ENCODE assay signal across 26 mouse cellular contexts in the genomic region with DNA sequence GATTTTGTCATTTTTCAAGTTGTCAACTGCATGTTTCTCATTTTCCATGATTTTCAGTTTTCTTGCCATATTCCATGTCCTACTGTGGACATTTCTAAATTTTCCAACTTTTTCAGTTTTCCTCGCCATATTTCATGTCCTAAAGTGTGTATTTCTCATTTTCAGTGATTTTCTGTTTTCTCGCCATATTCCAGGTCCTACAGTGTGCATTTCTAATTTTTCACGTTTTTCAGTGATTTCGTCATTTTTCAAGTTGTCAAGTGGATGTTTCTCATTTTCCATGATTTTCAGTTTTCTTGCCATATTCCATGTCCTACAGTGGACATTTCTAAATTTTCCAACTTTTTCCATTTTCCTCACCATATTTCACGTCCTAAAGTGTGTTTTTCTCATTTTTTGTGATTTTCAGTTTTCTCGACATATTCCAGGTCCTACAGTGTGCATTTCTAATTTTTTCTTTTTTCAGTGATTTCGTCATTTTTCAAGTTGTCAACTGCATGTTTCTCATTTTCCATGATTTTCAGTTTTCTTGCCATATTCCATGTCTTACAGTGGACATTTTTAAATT. TPM values are rescaled to one million over a fixed set of nuclear protein-coding genes. Genes with fewer than 3 reads are reported as not detected.
A peak's percentile ranks its signal among the peaks of the same experiment; 100 is the strongest.
ATAC-seq lines count a peak whose summit lies in the region.
"Not testable (repeated sequence)": the region's sequence is repeated elsewhere in the genome, so short reads cannot be mapped to it uniquely, and the experiment has no call there.
"Had no signal": no experiment of that assay in that cellular context is flagged by ENCODE, and none has a peak within 500 bp of the region (broad histone marks: within the 10 kb centered on the region; RNA-seq: fewer than 3 reads in every experiment).

No protein-coding gene starts in this region.

- not testable (repeated sequence) for H3K4me3 ChIP-seq in heart, embryonic 11.5 days (ENCODE audit: low read depth, low read length); hindbrain, embryonic 15.5 days

- not testable (repeated sequence) for H3K27ac ChIP-seq in heart, embryonic 11.5 days (ENCODE audit: low read depth, low read length); hindbrain, embryonic 15.5 days (replicated peaks)

- not testable (repeated sequence) for H3K9me3 ChIP-seq in heart, embryonic 11.5 days (replicated peaks; ENCODE audit: control insufficient read depth, low read length); hindbrain, embryonic 15.5 days

- H3K4me2 ChIP-seq in heart, embryonic 11.5 days; hindbrain, embryonic 15.5 days: not testable (repeated sequence)

- not testable (repeated sequence) for H3K4me1 ChIP-seq in heart, embryonic 11.5 days (ENCODE audit: control insufficient read depth, insufficient read depth, low read length); hindbrain, embryonic 15.5 days (replicated peaks)

- 86% methylated on average over 2 of the region's 7 CpGs for WGBS in heart, embryonic 11.5 days (ENCODE audit: insufficient replicate concordance)
- 83% methylated on average over 3 of the region's 7 CpGs for WGBS in hindbrain, embryonic 15.5 days

- H3K36me3 ChIP-seq in heart, embryonic 11.5 days (ENCODE audit: control insufficient read depth, insufficient read depth, low read length); hindbrain, embryonic 15.5 days: not testable (repeated sequence)

- H3K27me3 ChIP-seq in heart, embryonic 11.5 days (ENCODE audit: control insufficient read depth, insufficient read depth, low read length); hindbrain, embryonic 15.5 days: not testable (repeated sequence)

- peak; percentile 58 for ATAC-seq in cerebellum, adult (ENCODE audit: insufficient number of reproducible peaks, low FRiP score, low TSS enrichment)
- peak; percentile 58 for ATAC-seq in erythroid progenitor cell, adult 5-6 weeks (replicated peaks; ENCODE audit: low FRiP score, poor library complexity, severe bottlenecking)
- 0 out of 2 replicates have a peak, but pooled peaks have one; percentile 8 for ATAC-seq in heart, embryonic 11.5 days (replicated peaks; ENCODE audit: insufficient number of reproducible peaks, low FRiP score, low TSS enrichment)
- 0 out of 2 replicates have a peak, but pooled peaks have one; percentile 9 for ATAC-seq in hindbrain, embryonic 15.5 days (ENCODE audit: low FRiP score, low read depth)
- ATAC-seq in megakaryocyte, adult 5-6 weeks (ENCODE audit: poor library complexity, severe bottlenecking), result peak; percentile 44
- ATAC-seq in monocyte, adult 5-6 weeks (replicated peaks; ENCODE audit: insufficient number of reproducible peaks, low FRiP score, low TSS enrichment, poor library complexity, severe bottlenecking), result peak; percentile 64

- not testable (repeated sequence) for H3K9ac ChIP-seq in heart, embryonic 11.5 days (ENCODE audit: low read depth, low read length); hindbrain, embryonic 15.5 days

RNA-seq across cellular contexts. Expression of a gene that starts 0.8 kb away (rescaled TPM):
- not detected in 2 replicates for total RNA-seq in erythroid progenitor cell, adult 5-6 weeks (2015; ENCODE audit: low replicate concordance)
- 0.51 TPM in 1 of 2 replicates, not detected in the other for total RNA-seq in erythroid progenitor cell, adult 5-6 weeks (2017; ENCODE audit: low replicate concordance)
- not detected in 2 replicates for polyA plus RNA-seq in heart, embryonic 11.5 days (2014; fragmentation: Nextera tagmentation; extraction: Ambion mirVana)
- polyA plus RNA-seq in hindbrain, embryonic 15.5 days (2015; fragmentation: Nextera tagmentation; extraction: Ambion mirVana), result not detected in 2 replicates
- total RNA-seq in megakaryocyte, adult 5-6 weeks (2015), result 0.60 TPM in 1 of 2 replicates, not detected in the other
- not detected in 2 replicates for total RNA-seq in megakaryocyte, adult 5-6 weeks (2017)
- 2.2 to 13.2 TPM (median 2.9 TPM) in 3 replicates for total RNA-seq in monocyte, adult 5-6 weeks (2017)
- total RNA-seq: gastrocnemius, postnatal 10 days; gastrocnemius, postnatal 36 days; heart, postnatal 10 days; heart, postnatal 36 days had no signal
- polyA plus RNA-seq: adrenal gland, adult 2 months; embryonic facial prominence, embryonic 11.5 days; embryonic facial prominence, embryonic 14.5 days; forebrain, embryonic 12.5 days; forebrain, embryonic 15.5 days; heart, embryonic 12.5 days; heart, embryonic 15.5 days; hindbrain, embryonic 11.5 days; hindbrain, embryonic 16.5 days; intestine, embryonic 15.5 days had no signal

RNA-seq across cellular contexts. Expression of a gene that starts 3.3 kb away (rescaled TPM):
- not detected in 2 replicates for total RNA-seq in erythroid progenitor cell, adult 5-6 weeks (2015; ENCODE audit: low replicate concordance)
- 1.3 TPM in 1 of 2 replicates, not detected in the other for total RNA-seq in erythroid progenitor cell, adult 5-6 weeks (2017; ENCODE audit: low replicate concordance)
- polyA plus RNA-seq in heart, embryonic 11.5 days (2014; fragmentation: Nextera tagmentation; extraction: Ambion mirVana), result not detected in 2 replicates
- polyA plus RNA-seq in hindbrain, embryonic 15.5 days (2015; fragmentation: Nextera tagmentation; extraction: Ambion mirVana), result not detected in 2 replicates
- 1.4 TPM in 1 of 2 replicates, not detected in the other for total RNA-seq in megakaryocyte, adult 5-6 weeks (2015)
- total RNA-seq in megakaryocyte, adult 5-6 weeks (2017), result not detected in 2 replicates
- 8.3 to 8.9 TPM in 2 of 3 replicates, not detected in the other for total RNA-seq in monocyte, adult 5-6 weeks (2017)
- total RNA-seq: adrenal gland, adult 2 months; adrenal gland, postnatal 14 days; adrenal gland, postnatal 4 days; CH12.LX; gastrocnemius, adult 18-20 months; gastrocnemius, postnatal 10 days; gastrocnemius, postnatal 36 days; heart, adult 8-10 months; heart, postnatal 10 days; heart, postnatal 36 days; MEL had no signal
- polyA plus RNA-seq: adrenal gland, adult 2 months; embryonic facial prominence, embryonic 11.5 days; embryonic facial prominence, embryonic 14.5 days; forebrain, embryonic 12.5 days; forebrain, embryonic 15.5 days; heart, embryonic 12.5 days; heart, embryonic 15.5 days; hindbrain, embryonic 11.5 days; hindbrain, embryonic 16.5 days; intestine, embryonic 15.5 days had no signal

RNA-seq across cellular contexts. Expression of a gene that starts 5.1 kb away (rescaled TPM):
- not detected in 2 replicates for total RNA-seq in erythroid progenitor cell, adult 5-6 weeks (2015; ENCODE audit: low replicate concordance)
- total RNA-seq in erythroid progenitor cell, adult 5-6 weeks (2017; ENCODE audit: low replicate concordance), result 18.1 and 20.0 TPM in 2 replicates
- polyA plus RNA-seq in heart, embryonic 11.5 days (2014; fragmentation: Nextera tagmentation; extraction: Ambion mirVana), result not detected in 2 replicates
- polyA plus RNA-seq in hindbrain, embryonic 15.5 days (2015; fragmentation: Nextera tagmentation; extraction: Ambion mirVana), result 0.31 TPM in 1 of 2 replicates, not detected in the other
- 2.0 TPM in 1 of 2 replicates, not detected in the other for total RNA-seq in megakaryocyte, adult 5-6 weeks (2015)
- not detected in 2 replicates for total RNA-seq in megakaryocyte, adult 5-6 weeks (2017)
- total RNA-seq in monocyte, adult 5-6 weeks (2017), result 12.8 to 35.6 TPM (median 16.9 TPM) in 3 replicates
- total RNA-seq: heart, postnatal 10 days had no signal
- polyA plus RNA-seq: adrenal gland, adult 2 months; embryonic facial prominence, embryonic 11.5 days; embryonic facial prominence, embryonic 14.5 days; forebrain, embryonic 12.5 days; forebrain, embryonic 15.5 days; hindbrain, embryonic 11.5 days; hindbrain, embryonic 16.5 days; intestine, embryonic 15.5 days had no signal

RNA-seq across cellular contexts. Expression of a gene that starts 9.0 kb away (rescaled TPM):
- total RNA-seq in erythroid progenitor cell, adult 5-6 weeks (2015; ENCODE audit: low replicate concordance), result not detected in 2 replicates
- total RNA-seq in erythroid progenitor cell, adult 5-6 weeks (2017; ENCODE audit: low replicate concordance), result 4.9 TPM in 1 of 2 replicates, not detected in the other
- polyA plus RNA-seq in heart, embryonic 11.5 days (2014; fragmentation: Nextera tagmentation; extraction: Ambion mirVana), result not detected in 2 replicates
- polyA plus RNA-seq in hindbrain, embryonic 15.5 days (2015; fragmentation: Nextera tagmentation; extraction: Ambion mirVana), result 0.25 TPM in 1 of 2 replicates, not detected in the other
- 0.38 TPM in 1 of 2 replicates, not detected in the other for total RNA-seq in megakaryocyte, adult 5-6 weeks (2015)
- not detected in 2 replicates for total RNA-seq in megakaryocyte, adult 5-6 weeks (2017)
- 3.6 to 13.9 TPM (median 4.9 TPM) in 3 replicates for total RNA-seq in monocyte, adult 5-6 weeks (2017)
- total RNA-seq: adrenal gland, postnatal 14 days; CH12.LX; gastrocnemius, adult 18-20 months; gastrocnemius, postnatal 10 days; gastrocnemius, postnatal 36 days; heart, adult 8-10 months; heart, postnatal 10 days; heart, postnatal 36 days had no signal
- polyA plus RNA-seq: adrenal gland, adult 2 months; embryonic facial prominence, embryonic 11.5 days; embryonic facial prominence, embryonic 14.5 days; forebrain, embryonic 12.5 days; forebrain, embryonic 15.5 days; heart, embryonic 12.5 days; heart, embryonic 15.5 days; hindbrain, embryonic 11.5 days; hindbrain, embryonic 16.5 days; intestine, embryonic 15.5 days had no signal

RNA-seq across cellular contexts. Expression of a gene that starts 11.2 kb away (rescaled TPM):
- 7.2 TPM in 1 of 2 replicates, not detected in the other for total RNA-seq in erythroid progenitor cell, adult 5-6 weeks (2015; ENCODE audit: low replicate concordance)
- 7.4 and 10.2 TPM in 2 replicates for total RNA-seq in erythroid progenitor cell, adult 5-6 weeks (2017; ENCODE audit: low replicate concordance)
- not detected in 2 replicates for polyA plus RNA-seq in heart, embryonic 11.5 days (2014; fragmentation: Nextera tagmentation; extraction: Ambion mirVana)
- polyA plus RNA-seq in hindbrain, embryonic 15.5 days (2015; fragmentation: Nextera tagmentation; extraction: Ambion mirVana), result 0.96 and 1.2 TPM in 2 replicates
- 3.7 TPM in 1 of 2 replicates, not detected in the other for total RNA-seq in megakaryocyte, adult 5-6 weeks (2015)
- 1.1 TPM in 1 of 2 replicates, not detected in the other for total RNA-seq in megakaryocyte, adult 5-6 weeks (2017)
- total RNA-seq in monocyte, adult 5-6 weeks (2017), result 6.9 to 18.1 TPM (median 11.9 TPM) in 3 replicates
- total RNA-seq: gastrocnemius, adult 18-20 months; gastrocnemius, postnatal 36 days had no signal
- polyA plus RNA-seq: adrenal gland, adult 2 months; embryonic facial prominence, embryonic 11.5 days; embryonic facial prominence, embryonic 14.5 days; forebrain, embryonic 15.5 days; heart, embryonic 12.5 days had no signal

Comparison
In these comparisons a context has a peak if more than half of its experiments do, and no peak if none do; other contexts are left out.
1. ATAC-seq: peak in every context shown above with its lines; median percentile 64 in monocyte, adult 5-6 weeks; 58 in cerebellum, adult; 58 in erythroid progenitor cell, adult 5-6 weeks; 44 in megakaryocyte, adult 5-6 weeks; 9 in hindbrain, embryonic 15.5 days; 8 in heart, embryonic 11.5 days.